Mouse (Mus musculus) spleen, adult 2 months (tissue): ENCODE data around the gene Ssty1.
"Not testable (repeated sequence)": the region's sequence is repeated elsewhere in the genome, so short reads cannot be mapped to it uniquely, and the experiment has no call there.

Experiments used
- CTCF ChIP-seq: fragments of 200-500 bp; IDR thresholded peaks from 2 replicates; pipeline ENCODE4 v1.5.1; 2011; ENCODE audit warnings: mild to moderate bottlenecking, inconsistent platforms; ENCODE audit not compliant: insufficient read depth, insufficient read length, insufficient replicate concordance; ENCODE audit errors: extremely low read depth
- POLR2A ChIP-seq: fragments of 200-500 bp; IDR thresholded peaks from 2 replicates; pipeline ENCODE4 v1.6.1; 2011; ENCODE audit warnings: low read depth, low read length, inconsistent platforms

- TF ChIP-seq POLR2A, CTCF: not testable (repeated sequence)
These were observed 27.2 kb upstream of the Ssty1 start, which contains the start of gene Gm21764 for GRCm38 (mm10) chrY:18061712-18062111.
